Mouse (Mus musculus) CH12.LX (cell line): Measurements from ENCODE around the gene Cabin1. TPM values are rescaled to one million over a fixed set of nuclear protein-coding genes. Genes with fewer than 3 reads are reported as not detected.

ENCODE experiments used
- DNase-seq: peaks from one replicate; pipeline ENCODE4 v3.0.0-alpha.2; 2013; ENCODE audit errors: extremely low read depth
- H3K27ac ChIP-seq: 2 replicates; pipeline ENCODE4 v1.5.1; 2012; ENCODE audit warnings: low read depth, mild to moderate bottlenecking, control low read depth, moderate library complexity; ENCODE audit not compliant: insufficient read depth
- H3K27me3 ChIP-seq: replicated peaks from 2 replicates; pipeline ENCODE3; 2012; ENCODE audit warnings: inconsistent platforms
- H3K36me3 ChIP-seq, 2 experiments: replicated peaks in 1 of 2; 2 replicates each; pipeline versions ENCODE3 to v1.6.1; 2012; ENCODE audit warnings: inconsistent platforms in 1 of 2, low read length in 1 of 2, mild to moderate bottlenecking in 1 of 2, mixed read lengths in 1 of 2, moderate library complexity in 1 of 2; ENCODE audit not compliant: control insufficient read depth in 1 of 2, insufficient read depth in 1 of 2
- H3K4me1 ChIP-seq, 2 experiments: 2 replicates each; pipeline ENCODE4 v1.6.1; 2012; ENCODE audit warnings: inconsistent platforms in 1 of 2, moderate library complexity in 1 of 2; ENCODE audit not compliant: insufficient read depth in 2 of 2, control insufficient read depth in 1 of 2
- H3K4me2 ChIP-seq: 2 replicates; pipeline ENCODE4 v1.6.1; 2012; ENCODE audit warnings: low read depth, mild to moderate bottlenecking, control low read depth; ENCODE audit not compliant: poor library complexity, insufficient read depth, severe bottlenecking
- H3K4me3 ChIP-seq, 3 experiments: fragments of 150-350 bp in 1 of 3; sonication (generic) in 1 of 3; replicated peaks in 1 of 3; 2 replicates each; pipeline versions ENCODE3 to v1.5.1; 2011 to 2012; ENCODE audit warnings: low read depth in 2 of 3, low read length in 2 of 3, mild to moderate bottlenecking in 2 of 3, moderate library complexity in 2 of 3, control low read depth in 1 of 3, improper control_type of control experiment in 1 of 3, inconsistent platforms in 1 of 3, mixed read lengths in 1 of 3; ENCODE audit not compliant: poor library complexity in 1 of 3
- H3K79me2 ChIP-seq: replicated peaks from 2 replicates; pipeline ENCODE4 v1.6.1; 2012; ENCODE audit warnings: mild to moderate bottlenecking, moderate library complexity; ENCODE audit not compliant: control insufficient read depth, poor library complexity, insufficient read depth, severe bottlenecking; ENCODE audit errors: extremely low read depth
- H3K9ac ChIP-seq: 2 replicates; pipeline ENCODE4 v1.6.1; 2012; ENCODE audit warnings: low read depth, mild to moderate bottlenecking, control low read depth, moderate library complexity; ENCODE audit not compliant: insufficient read depth
- H3K9me3 ChIP-seq: replicated peaks from 2 replicates; pipeline ENCODE3; 2012; ENCODE audit warnings: low read length, inconsistent platforms, mixed read lengths
- BHLHE40 ChIP-seq: IDR thresholded peaks from 2 replicates; pipeline ENCODE4 v1.6.1; 2011; ENCODE audit warnings: mild to moderate bottlenecking, low read depth, low read length, improper control_type of control experiment
- CHD2 ChIP-seq: IDR thresholded peaks from 2 replicates; pipeline ENCODE4 v1.6.1; 2011; ENCODE audit warnings: low read length, improper control_type of control experiment
- CTCF ChIP-seq, 2 experiments: IDR thresholded peaks in 1 of 2; conservative IDR thresholded peaks in 1 of 2; 2 replicates each; pipeline ENCODE4 v1.5.1; 2011 to 2012; ENCODE audit warnings: low read depth in 2 of 2, low read length in 2 of 2, improper control_type of control experiment in 1 of 2, inconsistent platforms in 1 of 2, mild to moderate bottlenecking in 1 of 2, moderate library complexity in 1 of 2
- E2F4 ChIP-seq: IDR thresholded peaks from 2 replicates; pipeline ENCODE4 v1.6.1; 2011; ENCODE audit warnings: low read depth, low read length, improper control_type of control experiment; ENCODE audit not compliant: insufficient replicate concordance
- ELF1 ChIP-seq: IDR thresholded peaks from 2 replicates; pipeline ENCODE4 v1.6.1; 2014; ENCODE audit warnings: low read depth, mild to moderate bottlenecking, inconsistent platforms, low read length, improper control_type of control experiment
- EP300 ChIP-seq: IDR thresholded peaks from 2 replicates; pipeline ENCODE4 v1.6.1; 2011; ENCODE audit warnings: low read length, improper control_type of control experiment
- ETS1 ChIP-seq: conservative IDR thresholded peaks from 2 replicates; pipeline ENCODE4 v1.6.1; 2012; ENCODE audit warnings: low read depth, mild to moderate bottlenecking, inconsistent platforms, low read length, improper control_type of control experiment, moderate library complexity
- GABPA ChIP-seq: IDR thresholded peaks from 2 replicates; pipeline ENCODE4 v1.6.1; 2012; ENCODE audit warnings: low read depth, low read length, improper control_type of control experiment, inconsistent platforms; ENCODE audit not compliant: insufficient replicate concordance
- HCFC1 ChIP-seq: IDR thresholded peaks from 2 replicates; pipeline ENCODE4 v1.6.1; 2012; ENCODE audit warnings: low read depth, mild to moderate bottlenecking, inconsistent platforms, low read length, improper control_type of control experiment
- IRF4 ChIP-seq: IDR thresholded peaks from 2 replicates; pipeline ENCODE4 v1.6.1; 2014; ENCODE audit warnings: low read depth, mild to moderate bottlenecking, inconsistent platforms, low read length, improper control_type of control experiment
- JUND ChIP-seq: conservative IDR thresholded peaks from 2 replicates; pipeline ENCODE4 v1.6.1; 2011; ENCODE audit warnings: low read depth, low read length, improper control_type of control experiment
- KAT2A ChIP-seq: IDR thresholded peaks from 2 replicates; pipeline ENCODE4 v1.6.1; 2012; ENCODE audit warnings: low read length, improper control_type of control experiment, inconsistent platforms; ENCODE audit not compliant: insufficient replicate concordance
- MAFK ChIP-seq: IDR thresholded peaks from 2 replicates; pipeline ENCODE4 v1.6.1; 2011; ENCODE audit warnings: low read length, improper control_type of control experiment; ENCODE audit not compliant: insufficient replicate concordance
- MAX ChIP-seq: IDR thresholded peaks from 2 replicates; pipeline ENCODE4 v1.6.1; 2011; ENCODE audit warnings: low read length, improper control_type of control experiment
- MAZ ChIP-seq: IDR thresholded peaks from 2 replicates; pipeline ENCODE4 v1.6.1; 2012; ENCODE audit warnings: low read depth, mild to moderate bottlenecking, inconsistent platforms, low read length, improper control_type of control experiment, moderate library complexity
- MEF2A ChIP-seq: IDR thresholded peaks from 2 replicates; pipeline ENCODE4 v1.6.1; 2014; ENCODE audit warnings: low read depth, mild to moderate bottlenecking, inconsistent platforms, low read length, improper control_type of control experiment, borderline replicate concordance
- NELFE ChIP-seq: IDR thresholded peaks from 2 replicates; pipeline ENCODE4 v1.6.1; 2011; ENCODE audit warnings: low read depth, low read length, improper control_type of control experiment
- POLR2A ChIP-seq: IDR thresholded peaks from 2 replicates; pipeline ENCODE4 v1.6.1; 2011; ENCODE audit warnings: low read depth, mild to moderate bottlenecking, improper control_type of control experiment, low read length
- POLR2AphosphoS2 ChIP-seq: IDR thresholded peaks from 2 replicates; pipeline ENCODE4 v1.6.1; 2011; ENCODE audit warnings: low read depth, low read length, improper control_type of control experiment
- RAD21 ChIP-seq: IDR thresholded peaks from 2 replicates; pipeline ENCODE4 v1.6.1; 2011; ENCODE audit warnings: low read depth, mild to moderate bottlenecking, low read length, improper control_type of control experiment, moderate library complexity
- RCOR1 ChIP-seq: conservative IDR thresholded peaks from 2 replicates; pipeline ENCODE4 v1.6.1; 2012; ENCODE audit warnings: low read depth, mild to moderate bottlenecking, inconsistent platforms, low read length, improper control_type of control experiment
- SMC3 ChIP-seq: IDR thresholded peaks from 2 replicates; pipeline ENCODE4 v1.6.1; 2011; ENCODE audit warnings: low read depth, low read length, improper control_type of control experiment
- TBP ChIP-seq: conservative IDR thresholded peaks from 2 replicates; pipeline ENCODE4 v1.6.1; 2011; ENCODE audit warnings: low read depth, low read length, improper control_type of control experiment
- USF2 ChIP-seq: conservative IDR thresholded peaks from 2 replicates; pipeline ENCODE4 v1.6.1; 2011; ENCODE audit warnings: low read depth, low read length, improper control_type of control experiment
- ZC3H11A ChIP-seq: IDR thresholded peaks from 2 replicates; pipeline ENCODE4 v1.6.1; 2012; ENCODE audit warnings: low read depth, mild to moderate bottlenecking, inconsistent platforms, low read length, improper control_type of control experiment
- ZMIZ1 ChIP-seq: IDR thresholded peaks from 2 replicates; pipeline ENCODE4 v1.6.1; 2012; ENCODE audit warnings: low read depth, mild to moderate bottlenecking, inconsistent platforms, low read length, improper control_type of control experiment
- ZNF384 ChIP-seq: IDR thresholded peaks from 2 replicates; pipeline ENCODE4 v1.6.1; 2012; ENCODE audit warnings: low read depth, low read length, improper control_type of control experiment, inconsistent platforms
- dilution Hi-C: fragments of 300-500 bp; cut with MboI; formaldehyde crosslinking; loops from 2 replicates; pipeline ENCODE4 v1.14.3; 2020; ENCODE audit warnings: low sequenced_read_pairs; ENCODE audit not compliant: extremely low pct_unique_long_range_greater_than_20kb, extremely low pct_ligation_motif_present
- in situ Hi-C: fragments of 300-500 bp; cut with MboI; formaldehyde crosslinking; loops from 3 replicates; pipeline ENCODE4 v1.14.3; 2019; ENCODE audit warnings: low sequenced_read_pairs, low pct_ligation_motif_present, low pct_unique_long_range_greater_than_20kb, mixed read lengths
- polyA plus RNA-seq: library from polyadenylated mRNA; unstranded; fragments of >175 nt; gene quantifications from 2 replicates; pipeline ENCODE4 v1.2.1, GENCODE M21; 2012; ENCODE audit warnings: low read depth; ENCODE audit not compliant: insufficient read length
- total RNA-seq, 2 experiments: library from RNA; depleted of rRNA; stranded (reverse); fragments of 300-350 nt in 1 of 2; fragments of >200 nt in 1 of 2; gene quantifications; 2 replicates each; pipeline ENCODE4 v1.2.3; 2012 to 2014

The Cabin1 gene
- total and polyA plus RNA-seq, 3 experiments, result 12.0 to 46.0 (median 29.0) TPM

DNA sequence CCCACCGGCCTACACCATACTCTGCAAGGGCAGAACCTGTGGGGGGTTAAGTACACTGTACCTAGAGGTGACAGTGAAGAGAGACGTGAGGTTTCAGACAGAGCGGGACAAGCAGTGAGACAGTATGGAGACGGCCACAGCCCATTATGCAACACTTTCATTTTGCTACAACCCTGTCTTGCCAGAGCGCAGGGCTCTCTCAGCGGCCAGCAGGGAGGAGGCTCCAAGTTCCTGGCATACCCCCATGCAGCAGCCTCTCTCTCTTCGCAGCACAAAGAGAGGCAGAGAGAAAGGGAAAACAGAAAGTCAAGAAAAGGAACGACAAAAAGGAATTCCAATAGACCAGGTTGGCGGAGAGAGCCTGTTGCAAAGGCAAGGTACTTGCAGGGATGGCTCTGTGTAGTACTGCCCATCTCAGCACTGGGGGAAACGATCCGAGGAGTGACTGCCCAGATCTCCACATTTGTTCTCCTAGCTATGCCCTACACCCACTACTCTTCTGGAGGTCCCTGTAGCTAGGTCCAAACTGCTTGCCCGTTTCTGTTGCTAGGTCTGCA lies 33.6 kb upstream of the Cabin1 start:
- H3K9me3 ChIP-seq, result no peaks in the 10 kb centered on the region
- TF ChIP-seq USF2, result no peak
- TF ChIP-seq POLR2A, result peak; percentile 11; the same call in 1 of the 2 replicates
- TF ChIP-seq SMC3, result no peak
- no peak for TF ChIP-seq MAX
- TF ChIP-seq ZNF384, result no peak
- TF ChIP-seq MEF2A, result no peak
- no peak for TF ChIP-seq HCFC1
- TF ChIP-seq RCOR1, result no peak
- no peak for TF ChIP-seq EP300
- no peak for TF ChIP-seq RAD21
- no peak for TF ChIP-seq IRF4
- no peak for TF ChIP-seq GABPA
- TF ChIP-seq JUND, result no peak
- TF ChIP-seq ELF1, result no peak
- no peak for TF ChIP-seq MAFK
- no peak for TF ChIP-seq TBP
- TF ChIP-seq NELFE, result no peak
- TF ChIP-seq ZMIZ1, result no peak
- no peak for TF ChIP-seq POLR2AphosphoS2
- TF ChIP-seq KAT2A, result no peak
- peak; percentile 81 for TF ChIP-seq CHD2
- TF ChIP-seq MAZ, result no peak
- no peak for TF ChIP-seq ZC3H11A
- no peak for TF ChIP-seq CTCF (conservative IDR thresholded peaks at IDR 0.05 in 1 of 2, IDR thresholded peaks at IDR 0.05 in 1 of 2; ENCODE audit: low read depth in 2 of 2, low read length in 2 of 2)
- TF ChIP-seq BHLHE40, result 0 out of 2 replicates have a peak, but pooled peaks have one; percentile 4
- no peak for TF ChIP-seq E2F4
- TF ChIP-seq ETS1, result no peak
- H3K4me2 ChIP-seq, result peak overlapping the region; percentile 83
- H3K27ac ChIP-seq, result peak overlapping the region; percentile 24; the same call in 1 of the 2 replicates
- dilution Hi-C loops, result no loop called here
- H3K4me3 ChIP-seq, result peak overlapping the region in 2 of 3 experiments; percentile 26 to 54
- no peak for DNase-seq
- no peaks in the 10 kb centered on the region for H3K36me3 ChIP-seq
- in situ Hi-C loops, result no loop called here
- peak overlapping the region; percentile 45 for H3K9ac ChIP-seq
- H3K4me1 ChIP-seq, result peaks cover 12 to 22% of the 10 kb centered on the region in 2 experiments
- H3K79me2 ChIP-seq, result peaks cover 2% of the 10 kb centered on the region; the same call in 1 of the 2 replicates
- H3K27me3 ChIP-seq, result no peaks in the 10 kb centered on the region
